Mouse (Mus musculus) kidney, embryonic 16.5 days (tissue): Measurements from ENCODE around the gene Epb41l1. TPM values are rescaled to one million over a fixed set of nuclear protein-coding genes. Genes with fewer than 3 reads are reported as not detected.

Experiments used
- ATAC-seq: fragments of 200-750 bp; cut with Nextera tagmentation; 2 replicates; pipeline ENCODE4 v1.8.0; 2017; ENCODE audit warnings: moderate TSS enrichment; ENCODE audit not compliant: low FRiP score, low TSS enrichment
- H3K27ac ChIP-seq: fragments of 300-500 bp; sonication (generic); 2 replicates; pipeline ENCODE4 v1.5.1; 2014; ENCODE audit warnings: low read length
- H3K27me3 ChIP-seq: fragments of 300-500 bp; sonication (generic); 2 replicates; pipeline ENCODE4 v1.6.1; 2014; ENCODE audit warnings: low read length, control low read depth, mixed read lengths; ENCODE audit not compliant: insufficient read depth
- H3K36me3 ChIP-seq: fragments of 300-500 bp; sonication (generic); 2 replicates; pipeline ENCODE4 v1.6.1; 2014; ENCODE audit warnings: low read length, control low read depth, mixed read lengths; ENCODE audit not compliant: insufficient read depth
- H3K4me1 ChIP-seq: fragments of 300-500 bp; sonication (generic); 2 replicates; pipeline ENCODE4 v1.6.1; 2014; ENCODE audit warnings: low read length, control low read depth, mixed read lengths; ENCODE audit not compliant: insufficient read depth
- H3K4me2 ChIP-seq: fragments of 300-500 bp; sonication (generic); replicated peaks from 2 replicates; pipeline ENCODE4 v1.6.1; 2014; ENCODE audit warnings: low read depth, low read length
- H3K4me3 ChIP-seq: fragments of 300-500 bp; sonication (generic); 2 replicates; pipeline ENCODE4 v1.5.1; 2014; ENCODE audit warnings: mild to moderate bottlenecking, low read length
- H3K9ac ChIP-seq: fragments of 300-500 bp; sonication (generic); replicated peaks from 2 replicates; pipeline ENCODE4 v1.6.1; 2014; ENCODE audit warnings: low read length
- H3K9me3 ChIP-seq: fragments of 300-500 bp; sonication (generic); 2 replicates; pipeline ENCODE4 v1.6.1; 2016; ENCODE audit warnings: low read length, control low read depth
- WGBS: fragments of 180-500 bp; shearing (Covaris S2); extraction: QIAGEN DNeasy Blood & Tissue Kit; methylation state at CpG from one replicate; pipeline ENCODE4 v1.1.7; 2014; 5-methylcytosine and 5-hydroxymethylcytosine counted together
- polyA plus RNA-seq: library from polyadenylated mRNA; unstranded; fragments of >200 nt; fragmentation: Nextera tagmentation; extraction: Ambion mirVana; gene quantifications from 2 replicates; pipeline ENCODE4 v1.2.1, GENCODE M21; 2015

Gene Epb41l1
- polyA plus RNA-seq, 1 experiment from 2014 or later: 2.1 TPM

DNA sequence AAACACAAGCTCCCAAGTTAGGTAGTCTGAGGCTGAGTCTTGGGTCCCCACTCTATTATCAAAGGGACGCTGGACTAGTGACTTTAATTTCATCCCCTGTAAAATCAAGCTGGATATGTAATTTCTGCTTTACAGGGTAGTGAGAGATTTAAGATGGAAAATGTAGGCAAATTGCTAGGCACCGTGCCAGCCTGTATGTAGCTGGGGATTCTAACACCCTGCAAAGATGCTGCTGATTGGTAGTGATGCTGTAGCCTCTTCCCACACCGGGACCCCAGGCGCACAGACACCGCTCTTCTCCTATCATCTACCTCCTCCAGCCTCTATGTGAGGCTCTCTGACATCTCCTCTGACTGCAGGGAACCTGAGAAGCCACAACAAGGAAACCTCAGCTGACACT lies 48.2 kb downstream of the Epb41l1 start:
- H3K27me3 ChIP-seq: no peaks in the 10 kb centered on the region
- no peak overlapping the region for H3K4me2 ChIP-seq
- H3K4me1 ChIP-seq: peaks cover 11% of the 10 kb centered on the region
- H3K9ac ChIP-seq: no peak overlapping the region
- H3K9me3 ChIP-seq: no peaks in the 10 kb centered on the region
- no peak for ATAC-seq
- no peak overlapping the region for H3K4me3 ChIP-seq
- H3K36me3 ChIP-seq: no peaks in the 10 kb centered on the region
- no peak overlapping the region for H3K27ac ChIP-seq
- 73% methylated on average over 5 of the region's 5 CpGs for WGBS

- WGBS: 63% methylated on average over 8 of the region's 8 CpGs
- no peak for ATAC-seq
- H3K27ac ChIP-seq: no peak overlapping the region
Observed at GRCm38 (mm10) chr2:156469508-156469907, 48.8 kb downstream of the Epb41l1 start.

DNA sequence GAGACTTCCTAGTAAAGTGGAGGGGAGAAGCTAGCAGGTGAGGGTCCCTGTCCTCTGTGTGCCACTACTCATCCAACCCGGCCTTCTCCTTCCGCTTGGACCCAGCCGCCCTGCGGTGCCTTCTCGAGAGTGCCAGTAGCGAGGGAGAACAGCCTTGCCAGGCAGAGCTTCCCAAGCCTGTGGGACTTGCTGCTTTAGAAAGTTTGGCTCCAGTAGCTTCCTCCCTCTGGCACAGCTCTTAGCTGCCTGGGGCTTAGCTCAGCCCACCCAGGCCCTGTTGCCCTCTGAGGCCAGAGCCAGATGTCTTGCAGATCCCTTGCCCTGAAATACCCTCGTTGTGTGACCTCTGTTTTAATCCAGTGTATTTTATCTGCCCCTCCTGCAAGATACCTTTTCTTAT lies 50.2 kb downstream of the Epb41l1 start:
- H3K27ac ChIP-seq: no peak overlapping the region
- 87% methylated on average over 7 of the region's 7 CpGs for WGBS
- H3K4me3 ChIP-seq: no peak overlapping the region
- H3K4me2 ChIP-seq: no peak overlapping the region
- H3K4me1 ChIP-seq: peaks cover 27% of the 10 kb centered on the region
- H3K27me3 ChIP-seq: no peaks in the 10 kb centered on the region
- ATAC-seq: no peak
- no peaks in the 10 kb centered on the region for H3K9me3 ChIP-seq
- 0 out of 2 replicates have a peak overlapping the region, but pooled peaks have one; percentile 6 for H3K9ac ChIP-seq
- no peaks in the 10 kb centered on the region for H3K36me3 ChIP-seq

More at GRCm38 (mm10) chr2:156469508-156469907, 48.8 kb downstream of the Epb41l1 start:
- peaks cover 17% of the 10 kb centered on the region for H3K4me1 ChIP-seq
- H3K4me2 ChIP-seq: no peak overlapping the region
- H3K4me3 ChIP-seq: no peak overlapping the region
- H3K27me3 ChIP-seq: no peaks in the 10 kb centered on the region
- H3K9ac ChIP-seq: no peak overlapping the region
- H3K36me3 ChIP-seq: no peaks in the 10 kb centered on the region
- no peaks in the 10 kb centered on the region for H3K9me3 ChIP-seq

DNA sequence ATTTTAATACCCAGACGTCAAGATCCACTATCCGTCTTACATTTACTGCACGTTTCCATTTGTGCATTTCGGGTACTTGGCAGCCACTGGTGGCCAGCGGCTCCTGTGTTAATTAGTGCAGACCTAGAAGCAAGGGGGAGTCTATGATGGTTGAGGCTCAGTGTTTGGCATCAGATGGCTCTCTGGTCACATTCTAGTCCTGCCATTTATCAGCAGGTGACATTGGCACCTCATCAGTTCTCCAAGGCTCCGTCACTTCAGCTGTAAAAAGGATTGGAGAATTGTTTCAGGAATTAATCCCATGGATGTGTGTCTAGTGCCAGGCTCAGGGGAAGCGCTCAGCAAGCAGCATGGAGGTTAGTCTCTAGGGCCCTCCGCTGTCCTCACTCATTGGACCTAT lies 51.6 kb downstream of the Epb41l1 start:
- 89% methylated on average over 8 of the region's 8 CpGs for WGBS
- Histone ChIP-seq H3K4me2 (no peak overlapping the region), H3K4me3 (no peak overlapping the region), H3K9ac (no peak overlapping the region), H3K27me3 (0 out of 2 replicates have a peak, but pooled peaks cover 1% of the 10 kb centered on the region), H3K27ac (no peak overlapping the region), H3K9me3 (no peaks in the 10 kb centered on the region), H3K36me3 (no peaks in the 10 kb centered on the region), H3K4me1 (peaks cover 38% of the 10 kb centered on the region)
- no peak for ATAC-seq

GRCm38 (mm10) chr2:156473696-156474095 lies 53.0 kb downstream of the Epb41l1 start:
- H3K4me2 ChIP-seq: no peak overlapping the region
- H3K4me3 ChIP-seq: no peak overlapping the region
- peak overlapping the region; percentile 43; the same call in 1 of the 2 replicates for H3K27ac ChIP-seq
- no peak for ATAC-seq
- no peaks in the 10 kb centered on the region for H3K36me3 ChIP-seq
- H3K9ac ChIP-seq: no peak overlapping the region
- 46% methylated on average over 8 of the region's 8 CpGs for WGBS
- H3K9me3 ChIP-seq: no peaks in the 10 kb centered on the region
- peaks cover 38% of the 10 kb centered on the region for H3K4me1 ChIP-seq
- H3K27me3 ChIP-seq: peaks cover 5% of the 10 kb centered on the region; the same call in 1 of the 2 replicates

- Histone ChIP-seq H3K27ac (peak overlapping the region; percentile 43; the same call in 1 of the 2 replicates), H3K9ac (no peak overlapping the region), H3K4me2 (no peak overlapping the region), H3K9me3 (no peaks in the 10 kb centered on the region), H3K4me3 (no peak overlapping the region), H3K36me3 (no peaks in the 10 kb centered on the region), H3K4me1 (peaks cover 38% of the 10 kb centered on the region), H3K27me3 (peaks cover 5% of the 10 kb centered on the region; the same call in 1 of the 2 replicates)
- WGBS: 22% methylated on average over 3 of the region's 3 CpGs
- peak; percentile 27; the same call in 1 of the 2 replicates for ATAC-seq
Observed at GRCm38 (mm10) chr2:156474111-156474510, 53.4 kb downstream of the Epb41l1 start.

DNA sequence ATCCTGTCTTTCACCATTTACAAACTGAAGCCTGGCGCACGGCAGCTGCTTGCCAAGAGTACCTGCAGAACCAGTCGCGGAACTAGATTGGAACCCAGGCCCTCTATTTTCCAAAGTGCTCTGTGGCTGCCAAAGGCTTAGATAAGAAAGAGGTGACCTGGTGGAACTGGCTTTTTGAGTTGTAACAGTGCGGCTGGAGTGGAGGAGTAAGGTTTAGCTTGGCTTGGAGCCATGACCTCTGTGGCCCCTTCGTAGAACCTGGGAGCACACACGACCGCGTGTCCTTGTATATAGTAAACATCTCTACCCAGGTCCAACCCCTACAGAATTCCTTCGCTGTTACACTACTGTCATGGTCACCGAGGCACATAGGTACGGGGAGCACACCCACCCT lies 54.2 kb downstream of the Epb41l1 start:
- Histone ChIP-seq H3K4me1 (peaks cover 38% of the 10 kb centered on the region), H3K9ac (peak overlapping the region; percentile 82), H3K27me3 (peaks cover 5% of the 10 kb centered on the region; the same call in 1 of the 2 replicates), H3K36me3 (no peaks in the 10 kb centered on the region), H3K9me3 (no peaks in the 10 kb centered on the region), H3K4me3 (peak overlapping the region; percentile 67), H3K27ac (peak overlapping the region; percentile 85), H3K4me2 (peak overlapping the region; percentile 97)
- 15% methylated on average over 12 of the region's 12 CpGs for WGBS
- ATAC-seq: peak; percentile 64

DNA sequence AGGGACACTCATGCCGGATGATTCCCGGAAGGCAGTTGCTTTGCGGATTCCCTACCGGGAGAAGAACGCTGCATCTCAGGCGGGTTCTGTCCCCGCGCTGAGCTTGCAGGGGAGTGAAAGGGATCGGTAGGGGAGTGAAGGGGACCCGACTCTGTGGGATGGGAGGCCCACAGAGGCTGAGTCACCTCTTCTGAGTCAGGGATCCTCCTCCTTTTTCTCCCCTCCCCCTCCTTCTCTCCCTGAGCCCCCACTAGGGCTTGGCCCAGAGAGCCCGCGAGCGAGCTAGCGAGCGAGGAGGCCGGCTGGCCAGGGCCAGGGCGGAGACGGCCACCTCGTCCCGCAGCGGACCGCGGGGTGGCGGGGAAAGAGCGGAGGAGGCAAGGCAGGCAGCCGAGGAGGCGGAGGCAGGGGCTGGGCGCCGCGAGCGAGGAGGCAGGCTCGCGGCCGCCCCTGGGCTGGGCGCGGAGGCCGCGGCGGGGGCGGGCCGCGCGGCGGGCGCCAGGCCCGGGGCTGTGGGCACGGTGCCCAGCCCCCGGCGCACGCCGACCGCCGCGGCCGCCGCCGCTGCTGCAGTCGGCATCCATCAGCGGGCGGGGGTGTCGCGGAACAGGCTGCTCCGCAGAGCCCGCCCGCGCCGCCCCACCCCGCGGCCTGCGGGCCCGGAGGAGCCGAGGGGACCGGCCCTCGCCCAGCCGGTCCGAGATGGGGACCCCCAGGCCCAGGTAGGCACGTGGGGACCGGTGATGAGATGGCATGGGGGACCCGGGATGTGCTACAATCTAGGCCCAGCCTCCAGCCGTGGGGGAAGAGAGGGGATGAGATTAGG lies 54.8 kb downstream of the Epb41l1 start:
- Histone ChIP-seq H3K27ac (peak overlapping the region; percentile 85), H3K4me2 (peak overlapping the region; percentile 97), H3K27me3 (peaks cover 5% of the 10 kb centered on the region; the same call in 1 of the 2 replicates), H3K9me3 (no peaks in the 10 kb centered on the region), H3K4me3 (peak overlapping the region; percentile 67), H3K36me3 (no peaks in the 10 kb centered on the region), H3K9ac (peak overlapping the region; percentile 82), H3K4me1 (peaks cover 38% of the 10 kb centered on the region)
- WGBS: under 1% methylated on average over 54 of the region's 80 CpGs
- ATAC-seq: peak; percentile 83

- Histone ChIP-seq H3K36me3 (no peaks in the 10 kb centered on the region), H3K4me3 (peak overlapping the region; percentile 67), H3K9ac (peak overlapping the region; percentile 82), H3K9me3 (no peaks in the 10 kb centered on the region), H3K4me2 (peak overlapping the region; percentile 97), H3K4me1 (peaks cover 38% of the 10 kb centered on the region), H3K27me3 (peaks cover 5% of the 10 kb centered on the region; the same call in 1 of the 2 replicates), H3K27ac (peak overlapping the region; percentile 51; the same call in 1 of the 2 replicates)
- ATAC-seq: no peak
- WGBS: 21% methylated on average over 8 of the region's 8 CpGs
Observed at GRCm38 (mm10) chr2:156476111-156476747, 55.5 kb downstream of the Epb41l1 start.
